Mouse (Mus musculus) cortical plate, adult 2 months (tissue): ENCODE data around the gene Zbtb4. TPM values are rescaled to one million over a fixed set of nuclear protein-coding genes. Genes with fewer than 3 reads are reported as not detected.

Experiments
- H3K27ac ChIP-seq: fragments of 200-500 bp; 2 replicates; pipeline ENCODE4 v1.5.1; 2012; ENCODE audit warnings: low read length, control low read depth, inconsistent platforms; ENCODE audit not compliant: insufficient read depth
- H3K4me1 ChIP-seq: fragments of 200-500 bp; 2 replicates; pipeline ENCODE4 v1.6.1; 2011; ENCODE audit warnings: low read length; ENCODE audit not compliant: control insufficient read depth, insufficient read depth
- H3K4me3 ChIP-seq: fragments of 200-500 bp; 2 replicates; pipeline ENCODE4 v1.5.1; 2011; ENCODE audit warnings: mild to moderate bottlenecking, low read length, control low read depth; ENCODE audit not compliant: insufficient read depth
- CTCF ChIP-seq: fragments of 200-500 bp; IDR thresholded peaks from 2 replicates; pipeline ENCODE4 v1.5.1; 2011; ENCODE audit warnings: mild to moderate bottlenecking, control low read depth, low read length; ENCODE audit not compliant: insufficient read depth; ENCODE audit errors: extremely low read depth
- POLR2A ChIP-seq: fragments of 200-500 bp; IDR thresholded peaks from 2 replicates; pipeline ENCODE4 v1.6.1; 2011; ENCODE audit warnings: mild to moderate bottlenecking, low read length, control low read depth; ENCODE audit not compliant: insufficient read depth; ENCODE audit errors: extremely low read depth
- polyA plus RNA-seq: library from polyadenylated mRNA; depleted of rRNA; stranded (reverse); fragments of >200 nt; gene quantifications from 2 replicates; pipeline ENCODE4 v1.2.3, GENCODE M21; 2012

Zbtb4 gene
- polyA plus RNA-seq, 1 experiment: 56.7 TPM

- H3K4me1 ChIP-seq: 0 out of 2 replicates have a peak, but pooled peaks cover 1% of the 10 kb centered on the region
- H3K27ac ChIP-seq: no peak overlapping the region
- TF ChIP-seq POLR2A (no peak), CTCF (no peak)
- no peak overlapping the region for H3K4me3 ChIP-seq
Measured at GRCm38 (mm10) chr11:69760901-69761200, 4.9 kb upstream of the Zbtb4 start.

GRCm38 (mm10) chr11:69761868-69762267 lies 3.8 kb upstream of the Zbtb4 start, which contains the start of gene Slc35g3:
TSS of gene Slc35g3 (minus strand) at chr11:69761968.
- Histone ChIP-seq H3K27ac (no peak within 1 kb of the TSS), H3K4me1 (0 out of 2 replicates have a peak, but pooled peaks cover 1% of the 10 kb centered on the region), H3K4me3 (no peak within 1 kb of the TSS)
- no peak for TF ChIP-seq POLR2A

- Histone ChIP-seq H3K4me1 (peaks cover 11% of the 10 kb centered on the region), H3K4me3 (no peak overlapping the region), H3K27ac (no peak overlapping the region)
- TF ChIP-seq CTCF: peak; percentile 19; the same call in 1 of the 2 replicates
- TF ChIP-seq POLR2A: no peak
Measured at GRCm38 (mm10) chr11:69763551-69763950, 2.2 kb upstream of the Zbtb4 start.

GRCm38 (mm10) chr11:69766126-69766609 lies 456 bp downstream of the Zbtb4 start:
- Histone ChIP-seq H3K4me3 (peak overlapping the region; percentile 99), H3K27ac (peak overlapping the region; percentile 100), H3K4me1 (peaks cover 15% of the 10 kb centered on the region)
- no peak for TF ChIP-seq CTCF
- TF ChIP-seq POLR2A: no peak

GRCm38 (mm10) chr11:69766872-69767624 lies 1.3 kb downstream of the Zbtb4 start:
- H3K27ac ChIP-seq: peak overlapping the region; percentile 100
- peaks cover 15% of the 10 kb centered on the region for H3K4me1 ChIP-seq
- TF ChIP-seq POLR2A (no peak), CTCF (no peak)
- peak overlapping the region; percentile 99 for H3K4me3 ChIP-seq

GRCm38 (mm10) chr11:69767625-69767909 lies 1.9 kb downstream of the Zbtb4 start:
- Histone ChIP-seq H3K4me3 (peak overlapping the region; percentile 99), H3K27ac (no peak overlapping the region), H3K4me1 (peaks cover 15% of the 10 kb centered on the region)
- TF ChIP-seq CTCF (no peak), POLR2A (no peak)

GRCm38 (mm10) chr11:69774961-69775360 lies 9.2 kb downstream of the Zbtb4 start:
- H3K27ac ChIP-seq: no peak overlapping the region
- no peak for TF ChIP-seq CTCF
- no peak for TF ChIP-seq POLR2A

GRCm38 (mm10) chr11:69775716-69776115 lies 10.0 kb downstream of the Zbtb4 start:
- TF ChIP-seq CTCF: no peak
- TF ChIP-seq POLR2A: no peak
- no peak overlapping the region for H3K4me3 ChIP-seq
- no peaks in the 10 kb centered on the region for H3K4me1 ChIP-seq
- H3K27ac ChIP-seq: no peak overlapping the region

More at GRCm38 (mm10) chr11:69774961-69775360, 9.2 kb downstream of the Zbtb4 start:
- H3K4me3 ChIP-seq: no peak overlapping the region
- no peaks in the 10 kb centered on the region for H3K4me1 ChIP-seq

GRCm38 (mm10) chr11:69776488-69776887 lies 10.8 kb downstream of the Zbtb4 start:
- no peak overlapping the region for H3K27ac ChIP-seq
- TF ChIP-seq POLR2A (no peak), CTCF (no peak)
- H3K4me3 ChIP-seq: no peak overlapping the region
- H3K4me1 ChIP-seq: no peaks in the 10 kb centered on the region

- TF ChIP-seq POLR2A (no peak), CTCF (no peak)
- Histone ChIP-seq H3K27ac (no peak overlapping the region), H3K4me3 (no peak overlapping the region), H3K4me1 (no peaks in the 10 kb centered on the region)
Measured at GRCm38 (mm10) chr11:69777504-69778257, 12.0 kb downstream of the Zbtb4 start.
